Mouse (Mus musculus) intestine, postnatal 0 days (tissue): ENCODE measurements at regions not wholly inside any gene's neighbourhood (a gene's known extent, or its start where the extent isn't known, plus 50 kb on each side); places are given as distances from the start of the nearest gene placed in this dataset.

Experiments
- ATAC-seq: fragments of 200-750 bp; cut with Nextera tagmentation; 2 replicates; pipeline ENCODE4 v1.8.0; 2017; ENCODE audit warnings: mild to moderate bottlenecking, moderate TSS enrichment, moderate library complexity
- H3K27ac ChIP-seq: fragments of 300-500 bp; sonication (generic); 2 replicates; pipeline ENCODE4 v1.5.1; 2014; ENCODE audit warnings: mild to moderate bottlenecking, low read depth, low read length, moderate library complexity
- H3K27me3 ChIP-seq: fragments of 300-500 bp; sonication (generic); replicated peaks from 2 replicates; pipeline ENCODE4 v1.6.1; 2014; ENCODE audit warnings: low read length, mixed read lengths; ENCODE audit not compliant: control insufficient read depth, insufficient read depth
- H3K36me3 ChIP-seq: fragments of 300-500 bp; sonication (generic); 2 replicates; pipeline ENCODE4 v1.6.1; 2014; ENCODE audit warnings: mild to moderate bottlenecking, moderate library complexity; ENCODE audit not compliant: control insufficient read depth, insufficient read depth
- H3K4me1 ChIP-seq: fragments of 300-500 bp; sonication (generic); replicated peaks from 2 replicates; pipeline ENCODE4 v1.6.1; 2014; ENCODE audit warnings: antibody characterized with exemption, low read length, mixed read lengths; ENCODE audit not compliant: control insufficient read depth, insufficient read depth
- H3K4me2 ChIP-seq: fragments of 300-500 bp; sonication (generic); replicated peaks from 2 replicates; pipeline ENCODE4 v1.6.1; 2014; ENCODE audit warnings: low read depth, mild to moderate bottlenecking, moderate library complexity
- H3K4me3 ChIP-seq: fragments of 300-500 bp; sonication (generic); 2 replicates; pipeline ENCODE4 v1.5.1; 2014; ENCODE audit warnings: low read depth, low read length
- H3K9ac ChIP-seq: fragments of 300-500 bp; sonication (generic); 2 replicates; pipeline ENCODE4 v1.6.1; 2014; ENCODE audit warnings: mild to moderate bottlenecking, low read depth, low read length
- H3K9me3 ChIP-seq: fragments of 300-500 bp; sonication (generic); 2 replicates; pipeline ENCODE4 v1.6.1; 2016; ENCODE audit warnings: mixed run types; ENCODE audit not compliant: control insufficient read depth
- CTCF ChIP-seq: sonication (generic); IDR thresholded peaks from 2 replicates; pipeline ENCODE4 v1.5.1; 2016; ENCODE audit warnings: low read depth, mild to moderate bottlenecking, control low read depth, antibody characterized with exemption, moderate library complexity
- WGBS: fragments of 180-500 bp; shearing (Covaris S2); extraction: QIAGEN DNeasy Blood & Tissue Kit; methylation state at CpG from one replicate; pipeline ENCODE4 v1.1.7; 2014; 5-methylcytosine and 5-hydroxymethylcytosine counted together

GRCm38 (mm10) chr1:3012530-3012929 lies 1795.2 kb upstream of the Gm37988 start:
- Histone ChIP-seq H3K36me3 (no peaks in the 10 kb centered on the region), H3K4me1 (no peaks in the 10 kb centered on the region), H3K27me3 (no peaks in the 10 kb centered on the region), H3K4me3 (no peak overlapping the region), H3K9me3 (no peaks in the 10 kb centered on the region), H3K27ac (no peak overlapping the region), H3K9ac (no peak overlapping the region), H3K4me2 (no peak overlapping the region)
- ATAC-seq: no peak
- 0 out of 2 replicates have a peak, but pooled peaks have one; percentile 11 for TF ChIP-seq CTCF
- WGBS: 75% methylated on average over 1 of the region's 1 CpGs

GRCm38 (mm10) chr1:3062759-3063158 lies 1744.9 kb upstream of the Gm37988 start:
- Histone ChIP-seq H3K36me3 (no peaks in the 10 kb centered on the region), H3K9me3 (no peaks in the 10 kb centered on the region)
- ATAC-seq: no peak

DNA sequence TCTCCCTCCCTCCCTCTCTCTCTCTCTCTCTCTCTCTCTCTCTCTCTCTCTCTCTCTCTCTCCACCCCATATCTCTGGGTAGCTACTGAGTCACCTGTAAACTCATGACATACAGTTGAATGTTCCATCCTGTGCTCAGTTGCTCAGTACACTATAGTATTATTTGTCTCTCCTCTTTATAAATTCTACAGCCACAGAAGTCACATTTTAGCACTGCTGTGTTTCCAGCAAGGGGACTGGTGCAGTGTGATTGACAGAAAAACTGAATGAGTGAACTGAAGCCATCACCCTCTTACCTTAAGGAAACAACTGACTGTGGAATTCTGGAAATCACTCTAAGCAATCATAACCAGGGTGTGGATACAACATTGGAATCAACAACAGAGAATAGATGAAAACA lies 1713.3 kb upstream of the Gm37988 start:
- H3K4me1 ChIP-seq: no peaks in the 10 kb centered on the region
- H3K9ac ChIP-seq: no peak overlapping the region
- no peaks in the 10 kb centered on the region for H3K9me3 ChIP-seq
- H3K4me3 ChIP-seq: no peak overlapping the region
- no peaks in the 10 kb centered on the region for H3K36me3 ChIP-seq
- ATAC-seq: no peak
- no peak for TF ChIP-seq CTCF
- H3K27me3 ChIP-seq: no peaks in the 10 kb centered on the region
- H3K4me2 ChIP-seq: no peak overlapping the region
- no peak overlapping the region for H3K27ac ChIP-seq

More at GRCm38 (mm10) chr1:3062759-3063158, 1744.9 kb upstream of the Gm37988 start:
- H3K27me3 ChIP-seq: no peaks in the 10 kb centered on the region
- TF ChIP-seq CTCF: no peak
- H3K4me1 ChIP-seq: no peaks in the 10 kb centered on the region
- H3K4me3 ChIP-seq: no peak overlapping the region
- H3K4me2 ChIP-seq: no peak overlapping the region
- H3K9ac ChIP-seq: no peak overlapping the region
- no peak overlapping the region for H3K27ac ChIP-seq

GRCm38 (mm10) chr1:3094910-3095309 lies 1712.8 kb upstream of the Gm37988 start:
- H3K9ac ChIP-seq: no peak overlapping the region
- TF ChIP-seq CTCF: no peak
- no peak overlapping the region for H3K4me3 ChIP-seq
- no peaks in the 10 kb centered on the region for H3K36me3 ChIP-seq
- H3K27me3 ChIP-seq: no peaks in the 10 kb centered on the region
- no peak for ATAC-seq
- H3K4me1 ChIP-seq: no peaks in the 10 kb centered on the region
- no peak overlapping the region for H3K27ac ChIP-seq
- no peak overlapping the region for H3K4me2 ChIP-seq
- no peaks in the 10 kb centered on the region for H3K9me3 ChIP-seq
- WGBS: 59% methylated on average over 1 of the region's 1 CpGs

DNA sequence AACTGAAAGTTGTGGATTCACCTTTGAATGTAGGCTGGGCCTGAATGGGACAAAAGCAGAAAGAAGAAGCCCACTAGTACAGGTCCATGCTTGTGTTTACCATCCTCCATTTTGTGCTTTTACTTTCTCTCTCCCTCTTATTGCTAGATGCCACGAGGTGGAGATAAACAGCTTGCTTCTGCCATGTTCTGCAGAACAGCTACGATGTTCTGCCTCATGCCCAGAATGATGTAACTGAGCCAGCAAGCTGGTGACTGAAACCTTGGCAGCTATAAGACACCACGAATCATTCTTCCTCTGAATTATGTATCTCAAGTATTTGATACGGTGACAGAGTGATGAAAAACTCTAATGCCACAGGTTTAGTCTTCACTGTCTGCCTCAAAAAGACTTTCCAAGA lies 1694.1 kb upstream of the Gm37988 start:
- no peak overlapping the region for H3K4me2 ChIP-seq
- no peak overlapping the region for H3K9ac ChIP-seq
- no peaks in the 10 kb centered on the region for H3K36me3 ChIP-seq
- no peak overlapping the region for H3K4me3 ChIP-seq
- no peak for TF ChIP-seq CTCF
- H3K9me3 ChIP-seq: no peaks in the 10 kb centered on the region
- WGBS: 72% methylated on average over 4 of the region's 4 CpGs
- no peaks in the 10 kb centered on the region for H3K27me3 ChIP-seq
- no peaks in the 10 kb centered on the region for H3K4me1 ChIP-seq
- ATAC-seq: no peak
- no peak overlapping the region for H3K27ac ChIP-seq

GRCm38 (mm10) chr1:3119498-3120391 lies 1687.9 kb upstream of the Gm37988 start:
- Histone ChIP-seq H3K4me1 (no peaks in the 10 kb centered on the region), H3K4me2 (no peak overlapping the region), H3K4me3 (no peak overlapping the region), H3K36me3 (no peaks in the 10 kb centered on the region), H3K9me3 (no peaks in the 10 kb centered on the region), H3K27ac (no peak overlapping the region), H3K9ac (no peak overlapping the region), H3K27me3 (no peaks in the 10 kb centered on the region)
- TF ChIP-seq CTCF: no peak
- 48% methylated on average over 2 of the region's 2 CpGs for WGBS
- ATAC-seq: no peak
